Mouse (Mus musculus) CD4-positive, CD25-positive, alpha-beta regulatory T cell, adult 2 months (primary cell): ENCODE measurements around the gene Arid2.
"Not testable (repeated sequence)": the region's sequence is repeated elsewhere in the genome, so short reads cannot be mapped to it uniquely, and the experiment has no call there.

Source experiments
- DNase-seq: peaks from one replicate; pipeline ENCODE4 v3.0.0-alpha.2; 2012; ENCODE audit warnings: low read depth, low spot score

Gene Arid2

GRCm38 (mm10) chr15:96418161-96418560, 130.8 kb downstream of the Arid2 start:
- DNase-seq: no peak

- DNase-seq: no peak
These were observed 132.6 kb downstream of the Arid2 start for GRCm38 (mm10) chr15:96419920-96420319.

GRCm38 (mm10) chr15:96434202-96434601, 146.9 kb downstream of the Arid2 start:
- no peak for DNase-seq

GRCm38 (mm10) chr15:96441480-96441879, 154.2 kb downstream of the Arid2 start:
- DNase-seq: not testable (repeated sequence)

GRCm38 (mm10) chr15:96446785-96447184, 159.5 kb downstream of the Arid2 start:
- no peak for DNase-seq

GRCm38 (mm10) chr15:96448656-96449299, 161.5 kb downstream of the Arid2 start:
- DNase-seq: no peak

- DNase-seq: no peak
These were observed 166.0 kb downstream of the Arid2 start for GRCm38 (mm10) chr15:96453346-96453745.
